Mouse (Mus musculus) forebrain, embryonic 16.5 days (tissue): ENCODE data around the gene Phka1. TPM values are rescaled to one million over a fixed set of nuclear protein-coding genes. Genes with fewer than 3 reads are reported as not detected.
"Not testable (repeated sequence)": the region's sequence is repeated elsewhere in the genome, so short reads cannot be mapped to it uniquely, and the experiment has no call there.

Experiments
- ATAC-seq: fragments of 200-750 bp; cut with Nextera tagmentation; 2 replicates; pipeline ENCODE4 v1.8.0; 2017; ENCODE audit warnings: mild to moderate bottlenecking, moderate library complexity
- H3K27ac ChIP-seq: fragments of 300-500 bp; sonication (generic); 2 replicates; pipeline ENCODE4 v1.5.1; 2014; ENCODE audit warnings: low read length, control low read depth
- H3K27me3 ChIP-seq: fragments of 300-500 bp; sonication (generic); replicated peaks from 2 replicates; pipeline ENCODE4 v1.6.1; 2014; ENCODE audit warnings: low read length; ENCODE audit not compliant: control insufficient read depth, insufficient read depth
- H3K36me3 ChIP-seq: fragments of 300-500 bp; sonication (generic); 2 replicates; pipeline ENCODE4 v1.6.1; 2014; ENCODE audit not compliant: control insufficient read depth, insufficient read depth
- H3K4me1 ChIP-seq: fragments of 300-500 bp; sonication (generic); replicated peaks from 2 replicates; pipeline ENCODE4 v1.6.1; 2014; ENCODE audit warnings: low read length; ENCODE audit not compliant: control insufficient read depth, insufficient read depth
- H3K4me2 ChIP-seq: fragments of 300-500 bp; sonication (generic); 2 replicates; pipeline ENCODE4 v1.6.1; 2014; ENCODE audit warnings: mild to moderate bottlenecking, low read length, control low read depth
- H3K4me3 ChIP-seq: fragments of 300-500 bp; sonication (generic); replicated peaks from 2 replicates; pipeline ENCODE4 v1.5.1; 2014; ENCODE audit warnings: mild to moderate bottlenecking, low read length, control low read depth
- H3K9ac ChIP-seq: fragments of 300-500 bp; sonication (generic); replicated peaks from 2 replicates; pipeline ENCODE4 v1.6.1; 2014; ENCODE audit warnings: low read depth, low read length, control low read depth
- H3K9me3 ChIP-seq: fragments of 300-500 bp; sonication (generic); 2 replicates; pipeline ENCODE4 v1.6.1; 2016; ENCODE audit warnings: low read length; ENCODE audit not compliant: control insufficient read depth
- WGBS: fragments of 180-500 bp; shearing (Covaris S2); extraction: QIAGEN DNeasy Blood & Tissue Kit; methylation state at CpG from one replicate; pipeline ENCODE4 v1.1.7; 2014; 5-methylcytosine and 5-hydroxymethylcytosine counted together
- polyA plus RNA-seq: library from polyadenylated mRNA; unstranded; fragments of >200 nt; fragmentation: Nextera tagmentation; extraction: Ambion mirVana; gene quantifications from 2 replicates; pipeline ENCODE4 v1.2.1, GENCODE M21; 2015

The Phka1 gene
- 4.6 and 5.5 TPM in 2 replicates for polyA plus RNA-seq

DNA sequence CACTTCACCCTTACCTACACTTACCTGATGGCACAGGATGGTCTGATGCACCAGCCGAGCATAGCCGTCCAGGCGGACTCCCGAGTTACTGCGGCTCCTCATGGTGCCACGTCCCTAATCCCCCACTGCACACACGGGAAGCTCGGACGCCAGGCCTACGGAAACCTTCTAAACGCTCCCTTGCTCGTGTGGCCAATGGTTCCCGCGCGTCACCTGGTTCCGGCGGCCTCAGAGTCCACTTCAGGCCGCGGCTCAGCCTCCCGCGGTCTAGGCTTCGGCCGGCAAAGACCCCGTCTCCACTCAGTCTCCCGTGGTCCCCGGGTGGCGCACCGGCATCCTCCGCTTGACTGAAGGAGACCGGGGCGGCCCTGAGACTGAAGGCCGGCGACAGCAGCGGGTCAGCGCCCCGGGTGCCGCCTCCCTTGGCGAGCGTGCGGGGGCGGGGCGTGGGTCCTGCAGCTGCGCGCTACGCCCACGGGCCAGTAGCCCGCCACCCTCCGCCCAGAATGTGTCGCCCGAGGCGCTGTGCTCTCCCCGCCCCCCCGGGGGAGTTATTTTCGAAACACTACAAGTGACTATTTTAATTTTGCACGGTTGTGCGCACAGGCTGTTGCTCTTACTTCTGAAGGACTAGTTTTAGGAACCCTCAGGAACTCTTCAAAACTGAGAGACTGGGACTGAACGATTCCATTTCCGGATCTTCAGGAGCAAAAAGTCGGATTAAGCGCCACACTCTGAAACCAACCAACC, at the start of gene Phka1:
TSS of gene Phka1 (minus strand) at position 424 of the 750 bp plus-strand sequence.
- Histone ChIP-seq H3K27ac (no peak within 1 kb of the TSS), H3K4me3 (peak within 1 kb of the TSS; percentile 56), H3K9ac (peak within 1 kb of the TSS; percentile 57), H3K4me1 (no peaks in the 10 kb centered on the region; the same call in 1 of the 2 replicates), H3K4me2 (peak within 1 kb of the TSS; percentile 58), H3K36me3 (no peaks in the 10 kb centered on the region), H3K27me3 (peaks cover 3% of the 10 kb centered on the region; the same call in 1 of the 2 replicates), H3K9me3 (no peaks in the 10 kb centered on the region)
- ATAC-seq: peak; percentile 92
- 17% methylated on average over 59 of the region's 60 CpGs for WGBS

- H3K9me3 ChIP-seq, H3K27ac ChIP-seq, H3K27me3 ChIP-seq, H3K36me3 ChIP-seq, H3K4me1 ChIP-seq, H3K9ac ChIP-seq, H3K4me2 ChIP-seq, H3K4me3 ChIP-seq: not testable (repeated sequence)
- WGBS: 19% methylated on average over 4 of the region's 4 CpGs
- ATAC-seq: peak; percentile 47
Observed at GRCm38 (mm10) chrX:102689252-102689651, 45.2 kb upstream of the Phka1 start.

GRCm38 (mm10) chrX:102686872-102687271, 42.8 kb upstream of the Phka1 start, which contains the start of gene Gm3880:
Gm3880 (minus strand) TSS chrX:102686972.
- H3K27ac ChIP-seq, H3K4me2 ChIP-seq, H3K27me3 ChIP-seq, H3K9me3 ChIP-seq, H3K4me1 ChIP-seq, H3K36me3 ChIP-seq, H3K9ac ChIP-seq, ATAC-seq, H3K4me3 ChIP-seq: not testable (repeated sequence)
- WGBS: 90% methylated on average over 5 of the region's 5 CpGs

DNA sequence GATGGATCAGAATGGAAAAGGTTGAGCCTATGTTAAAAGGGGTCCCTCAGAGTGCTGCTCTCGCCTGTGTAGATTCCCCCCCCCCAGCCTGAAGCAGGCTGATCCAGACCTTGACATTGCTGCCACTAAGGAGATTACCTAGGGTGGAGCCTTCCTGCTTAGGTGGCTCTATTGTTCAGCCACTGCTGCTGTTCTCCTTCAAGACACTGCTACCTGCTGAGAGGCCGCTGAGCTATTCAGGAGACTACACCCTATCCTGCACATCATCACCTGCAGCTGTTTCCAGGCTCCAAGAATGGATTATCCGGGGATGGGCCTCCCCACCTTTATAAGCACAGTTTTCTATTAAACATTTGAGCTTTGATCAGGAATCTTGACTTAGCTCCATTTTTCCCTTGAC, 40.7 kb upstream of the Phka1 start:
- not testable (repeated sequence) for H3K4me1 ChIP-seq, H3K9me3 ChIP-seq, H3K27ac ChIP-seq, H3K9ac ChIP-seq, H3K4me2 ChIP-seq, H3K36me3 ChIP-seq, H3K4me3 ChIP-seq, ATAC-seq, H3K27me3 ChIP-seq
- whole genome bisulfite sequencing: 33% methylated on average over 3 of the region's 3 CpGs

DNA sequence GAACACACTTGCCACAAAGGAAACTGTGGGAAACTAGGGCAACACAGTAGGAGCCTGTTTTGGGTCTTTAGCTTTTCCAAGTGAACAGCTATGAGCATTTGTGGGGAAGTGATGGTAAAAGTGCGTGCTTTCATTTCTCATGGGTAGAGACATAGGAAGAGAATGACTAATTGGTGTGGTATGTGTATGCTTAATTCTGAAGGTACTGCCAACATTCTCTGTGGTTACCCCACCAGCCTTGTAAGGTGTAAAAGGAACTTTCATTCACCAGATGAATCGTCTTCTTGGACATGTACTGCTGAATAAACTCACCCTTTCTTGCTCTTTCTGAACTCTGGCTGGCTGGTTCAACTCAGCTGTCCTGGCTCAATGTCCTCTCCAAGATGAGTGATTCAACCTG, 22.6 kb upstream of the Phka1 start:
- H3K4me2 ChIP-seq: no peak overlapping the region
- 88% methylated on average over 2 of the region's 2 CpGs for WGBS
- no peak for ATAC-seq
- no peaks in the 10 kb centered on the region for H3K27me3 ChIP-seq
- no peaks in the 10 kb centered on the region for H3K36me3 ChIP-seq
- H3K27ac ChIP-seq: no peak overlapping the region
- no peaks in the 10 kb centered on the region for H3K4me1 ChIP-seq
- no peak overlapping the region for H3K4me3 ChIP-seq
- no peak overlapping the region for H3K9ac ChIP-seq
- H3K9me3 ChIP-seq: no peaks in the 10 kb centered on the region

- Histone ChIP-seq H3K9ac (no peak overlapping the region), H3K4me1 (no peaks in the 10 kb centered on the region), H3K9me3 (no peaks in the 10 kb centered on the region), H3K4me2 (no peak overlapping the region), H3K27me3 (no peaks in the 10 kb centered on the region), H3K36me3 (no peaks in the 10 kb centered on the region), H3K4me3 (no peak overlapping the region), H3K27ac (no peak overlapping the region)
- WGBS: 23% methylated on average over 3 of the region's 3 CpGs
- ATAC-seq: no peak
Observed at GRCm38 (mm10) chrX:102660712-102661111, 16.7 kb upstream of the Phka1 start.

DNA sequence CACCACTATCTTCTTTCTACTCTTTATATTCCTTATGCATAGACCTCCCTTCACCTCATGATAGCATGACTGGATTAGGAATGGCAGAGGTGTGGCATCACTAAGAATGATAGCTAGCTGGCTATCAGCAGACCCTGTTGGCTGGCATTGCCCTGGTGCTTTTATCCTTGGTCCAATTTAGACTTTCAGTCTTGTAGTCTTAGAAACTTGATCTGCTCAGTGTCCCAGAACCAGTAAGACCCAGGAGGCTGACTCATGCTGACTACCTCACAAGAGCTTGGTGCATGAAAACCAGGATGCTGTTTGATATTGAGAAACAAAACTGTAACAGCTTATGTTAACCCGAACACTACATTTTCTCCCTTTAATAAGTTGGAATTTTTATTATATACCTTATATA, 1.6 kb upstream of the Phka1 start:
- no peak overlapping the region for H3K4me2 ChIP-seq
- no peaks in the 10 kb centered on the region; the same call in 1 of the 2 replicates for H3K4me1 ChIP-seq
- H3K9me3 ChIP-seq: no peaks in the 10 kb centered on the region
- no peak overlapping the region for H3K27ac ChIP-seq
- 88% methylated on average over 1 of the region's 1 CpGs for WGBS
- peaks cover 3% of the 10 kb centered on the region; the same call in 1 of the 2 replicates for H3K27me3 ChIP-seq
- no peak for ATAC-seq
- no peak overlapping the region for H3K9ac ChIP-seq
- H3K36me3 ChIP-seq: no peaks in the 10 kb centered on the region
- no peak overlapping the region for H3K4me3 ChIP-seq

DNA sequence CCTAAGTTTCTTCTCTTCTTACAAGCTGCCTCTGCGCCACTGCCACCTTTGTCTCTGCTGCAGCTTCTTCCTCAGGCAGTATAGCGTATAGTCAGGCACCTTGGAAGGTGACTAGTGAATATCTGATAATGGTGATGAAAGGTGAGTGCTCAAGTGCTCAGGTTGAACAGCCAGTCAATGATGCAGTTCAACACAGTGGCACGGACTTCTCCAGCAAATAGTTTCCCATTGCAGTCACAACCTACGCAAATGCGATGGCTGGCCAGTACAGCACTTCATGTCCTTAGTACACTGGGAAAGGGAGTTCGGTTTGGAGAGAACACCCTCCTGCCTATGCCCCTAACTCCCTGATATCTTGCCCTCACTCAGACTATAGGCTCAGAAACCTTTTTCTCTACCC, 1.1 kb upstream of the Phka1 start:
- no peak for ATAC-seq
- Histone ChIP-seq H3K9me3 (no peaks in the 10 kb centered on the region), H3K9ac (no peak overlapping the region), H3K4me1 (no peaks in the 10 kb centered on the region; the same call in 1 of the 2 replicates), H3K27me3 (peaks cover 3% of the 10 kb centered on the region; the same call in 1 of the 2 replicates), H3K4me3 (no peak overlapping the region), H3K4me2 (peak overlapping the region; percentile 58), H3K27ac (no peak overlapping the region), H3K36me3 (no peaks in the 10 kb centered on the region)
- 49% methylated on average over 6 of the region's 6 CpGs for WGBS

DNA sequence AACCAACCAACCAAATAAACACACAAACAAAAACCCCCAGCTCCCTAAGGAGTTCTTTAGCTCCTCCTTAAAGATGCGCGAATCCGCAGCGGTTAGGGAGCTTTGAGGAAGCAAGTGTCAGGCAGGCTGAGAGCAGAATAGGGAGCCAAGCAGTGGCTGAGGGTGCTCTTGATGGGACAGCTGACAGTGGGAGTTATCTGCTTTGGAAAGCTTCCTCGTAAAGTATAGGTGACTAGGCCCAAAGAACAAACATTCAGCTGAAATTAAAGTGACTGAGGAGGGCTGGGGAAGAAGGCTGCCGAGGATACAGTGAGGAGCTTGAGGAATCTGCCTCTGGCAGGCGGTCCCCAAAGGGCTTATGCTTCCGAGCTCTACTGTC, 516 bp upstream of the Phka1 start:
- no peak overlapping the region for H3K27ac ChIP-seq
- peak; percentile 72 for ATAC-seq
- WGBS: 19% methylated on average over 8 of the region's 8 CpGs
- H3K4me2 ChIP-seq: peak overlapping the region; percentile 58
- no peaks in the 10 kb centered on the region for H3K9me3 ChIP-seq
- H3K4me1 ChIP-seq: no peaks in the 10 kb centered on the region; the same call in 1 of the 2 replicates
- H3K4me3 ChIP-seq: peak overlapping the region; percentile 56
- H3K9ac ChIP-seq: peak overlapping the region; percentile 33; the same call in 1 of the 2 replicates
- H3K27me3 ChIP-seq: peaks cover 3% of the 10 kb centered on the region; the same call in 1 of the 2 replicates
- no peaks in the 10 kb centered on the region for H3K36me3 ChIP-seq
